Mouse (Mus musculus): ENCODE measurements at regions not wholly inside any gene's neighbourhood (a gene's known extent, or its start where the extent isn't known, plus 50 kb on each side); places are given as distances from the start of the nearest gene placed in this dataset.

DNA sequence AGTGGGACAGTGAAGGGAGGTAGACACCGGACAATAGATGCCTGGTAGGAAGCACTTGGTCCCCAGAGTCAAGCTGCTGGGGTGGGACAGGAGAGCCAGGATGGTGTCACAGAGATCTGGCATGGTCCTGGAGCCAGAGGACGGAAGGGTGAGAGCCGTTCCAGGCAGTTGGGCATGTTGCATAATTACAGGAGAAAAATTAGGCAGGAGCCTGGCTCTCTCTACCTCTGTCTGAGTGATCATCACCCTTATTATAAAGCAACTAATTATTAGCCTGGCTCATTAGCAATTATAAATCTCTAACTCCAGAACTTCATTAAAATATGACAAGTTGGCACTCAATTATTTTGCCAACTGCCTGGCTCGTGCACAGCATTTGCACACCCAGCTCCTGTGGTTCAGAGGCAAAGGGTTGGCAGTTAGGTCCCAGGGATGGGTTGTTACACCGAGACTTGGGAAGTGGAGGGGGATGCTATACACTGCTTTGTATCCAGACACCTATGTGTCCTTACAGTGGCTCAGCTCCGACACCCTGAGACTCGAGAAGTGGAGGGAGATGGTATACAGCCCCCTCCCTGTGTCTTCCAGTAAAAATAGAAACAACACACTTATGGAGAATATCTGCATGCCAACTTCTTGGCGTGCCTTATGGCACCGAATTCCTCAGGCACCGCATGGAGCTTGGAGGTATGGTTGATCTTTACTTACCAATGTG, 203.7 kb upstream of the Sdk2 start:
- no peak for DNase-seq (ENCODE audit: low spot score in 2 of 2)

DNA sequence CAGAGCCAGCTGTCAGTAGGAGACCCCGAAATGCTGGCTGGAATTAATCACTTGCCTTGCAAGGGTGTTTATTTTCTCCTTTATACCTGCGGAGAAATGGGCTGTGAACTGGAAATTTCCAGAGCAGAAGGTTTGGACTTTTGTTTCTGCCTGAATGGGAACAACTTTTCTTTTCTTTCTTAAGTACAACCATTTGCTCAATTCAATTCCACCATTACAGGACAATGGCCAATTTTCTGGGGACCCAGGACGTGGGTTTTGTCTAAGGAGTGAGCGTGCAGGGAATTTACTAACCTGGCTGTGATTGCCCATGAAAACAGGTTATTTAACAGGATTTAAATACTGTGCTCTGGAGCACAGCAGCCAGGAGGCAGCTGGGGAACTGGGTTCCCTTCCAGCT, 195.1 kb upstream of the Sdk2 start:
- no peak for DNase-seq (ENCODE audit: low spot score in 2 of 2)

DNA sequence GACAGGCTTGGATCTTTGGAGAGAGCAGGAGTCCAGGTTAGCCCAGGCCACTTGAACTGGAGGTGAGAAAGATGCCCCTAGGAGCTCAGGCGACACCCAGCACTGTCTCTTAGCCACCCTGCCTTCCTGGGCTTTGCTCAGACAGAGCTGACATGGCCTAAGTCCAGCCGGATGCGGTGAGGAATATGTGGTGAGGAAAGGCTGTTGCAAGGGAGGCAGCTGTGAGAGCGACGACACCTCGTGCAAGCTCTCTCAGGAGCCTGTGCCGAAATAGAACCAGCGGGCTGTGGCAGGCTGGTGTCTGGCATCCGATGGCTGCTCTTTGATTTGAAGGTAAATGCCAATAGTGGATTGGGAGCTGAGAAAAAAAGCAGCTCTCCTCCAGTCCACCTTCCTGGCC, 191.4 kb upstream of the Sdk2 start:
- no peak for DNase-seq (ENCODE audit: low spot score in 2 of 2)

DNA sequence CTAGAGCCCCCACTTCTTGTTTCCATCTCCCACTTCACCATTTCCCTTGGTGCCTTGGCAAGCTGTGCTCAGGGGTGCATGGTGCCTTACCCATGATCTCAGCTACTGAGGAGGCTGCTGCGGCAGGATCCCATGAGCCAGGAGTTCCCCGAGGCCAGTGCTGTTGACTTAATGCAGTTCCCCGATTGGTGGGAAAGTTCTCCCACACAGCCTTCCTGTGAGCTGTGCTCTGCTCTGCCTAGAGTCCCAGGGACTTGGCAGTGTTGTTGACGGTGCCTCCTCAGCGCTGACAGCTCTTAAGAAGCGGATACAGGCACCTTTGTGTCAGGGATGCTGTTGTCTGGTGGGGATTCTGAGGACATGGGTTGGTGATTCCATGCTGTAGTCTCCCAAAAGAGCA, 190.9 kb upstream of the Sdk2 start:
- no peak for DNase-seq (ENCODE audit: low spot score in 2 of 2)

DNA sequence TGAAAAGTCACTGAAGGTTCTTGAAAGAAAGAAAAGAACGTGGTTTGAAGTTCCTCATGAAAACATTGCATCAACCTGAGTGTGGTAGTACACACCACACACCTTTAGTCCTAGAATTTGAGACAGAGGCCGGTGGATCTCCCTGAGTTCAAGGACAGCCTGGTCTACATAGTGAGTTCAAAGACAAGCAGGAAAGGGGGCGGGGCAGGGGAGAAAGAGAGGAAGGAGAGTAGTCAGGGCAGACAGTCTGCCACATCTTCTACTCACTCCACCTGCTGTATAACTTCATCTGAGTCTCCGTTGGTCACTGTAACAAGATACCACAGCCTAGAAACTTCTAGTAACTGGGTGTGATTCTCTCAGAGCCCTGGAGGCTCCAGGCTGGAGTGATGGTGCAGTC, 190.2 kb upstream of the Sdk2 start:
- DNase-seq (ENCODE audit: low spot score in 2 of 2), result no peak

DNA sequence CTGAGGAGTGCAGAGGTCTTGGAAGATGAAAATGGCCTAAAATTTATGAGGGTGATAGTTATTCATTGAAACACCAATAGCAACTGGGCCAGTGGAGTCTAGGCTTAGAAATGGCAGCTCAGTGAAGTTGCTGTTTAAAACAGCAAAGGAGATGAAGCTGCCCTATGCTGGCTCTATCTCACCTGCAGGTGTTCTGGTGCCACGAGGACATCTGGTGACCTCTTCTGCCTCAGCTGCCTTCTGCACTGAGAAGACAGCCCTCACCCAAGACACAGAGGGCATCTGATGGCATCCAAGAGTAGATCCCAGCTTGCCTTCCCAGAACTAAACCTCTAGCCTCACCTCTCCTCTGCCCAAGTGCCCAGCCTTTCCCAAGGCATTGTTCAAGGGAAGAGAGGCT, 187.5 kb upstream of the Sdk2 start:
- no peak for DNase-seq (ENCODE audit: low spot score in 2 of 2)

DNA sequence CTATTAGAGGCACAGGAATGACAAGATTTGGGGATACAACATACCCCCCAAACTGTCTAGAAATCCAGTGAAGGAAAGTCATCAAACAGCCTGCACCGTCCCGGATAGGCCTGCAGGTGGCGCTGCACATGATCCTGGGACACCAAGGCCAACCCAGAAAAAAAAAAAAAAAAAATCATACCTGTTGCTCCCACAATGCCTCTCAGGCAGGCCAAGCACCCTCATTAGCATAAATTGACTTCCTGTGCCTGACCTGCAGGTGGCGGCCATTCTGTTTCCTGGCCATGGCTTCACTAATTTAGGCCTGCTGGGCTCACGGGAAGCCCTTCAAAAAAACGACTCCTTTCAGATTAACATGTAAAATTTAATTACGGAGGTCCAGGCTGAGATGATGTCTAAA, 184.8 kb upstream of the Sdk2 start:
- no peak for DNase-seq (ENCODE audit: low spot score in 2 of 2)

DNA sequence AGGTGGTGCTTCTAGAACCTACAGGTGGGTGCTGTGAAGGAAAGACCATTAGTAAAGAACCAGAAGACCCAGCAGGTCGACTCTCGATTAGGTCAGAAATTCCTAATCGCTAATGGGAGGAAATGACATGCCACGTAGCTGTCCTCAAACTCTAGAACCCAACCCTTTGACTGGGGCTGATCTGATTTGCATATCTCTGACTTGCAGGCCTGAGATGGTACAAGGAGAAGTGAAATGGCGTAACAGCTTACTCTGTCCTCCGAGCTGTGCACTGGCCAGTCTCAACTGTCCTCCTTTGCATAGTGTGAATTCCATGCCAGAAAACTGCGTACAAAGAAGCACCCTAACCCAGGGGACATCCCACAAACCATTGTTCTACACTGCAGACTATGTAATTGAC, 182.4 kb upstream of the Sdk2 start:
- no peak for DNase-seq (ENCODE audit: low spot score in 2 of 2)

DNA sequence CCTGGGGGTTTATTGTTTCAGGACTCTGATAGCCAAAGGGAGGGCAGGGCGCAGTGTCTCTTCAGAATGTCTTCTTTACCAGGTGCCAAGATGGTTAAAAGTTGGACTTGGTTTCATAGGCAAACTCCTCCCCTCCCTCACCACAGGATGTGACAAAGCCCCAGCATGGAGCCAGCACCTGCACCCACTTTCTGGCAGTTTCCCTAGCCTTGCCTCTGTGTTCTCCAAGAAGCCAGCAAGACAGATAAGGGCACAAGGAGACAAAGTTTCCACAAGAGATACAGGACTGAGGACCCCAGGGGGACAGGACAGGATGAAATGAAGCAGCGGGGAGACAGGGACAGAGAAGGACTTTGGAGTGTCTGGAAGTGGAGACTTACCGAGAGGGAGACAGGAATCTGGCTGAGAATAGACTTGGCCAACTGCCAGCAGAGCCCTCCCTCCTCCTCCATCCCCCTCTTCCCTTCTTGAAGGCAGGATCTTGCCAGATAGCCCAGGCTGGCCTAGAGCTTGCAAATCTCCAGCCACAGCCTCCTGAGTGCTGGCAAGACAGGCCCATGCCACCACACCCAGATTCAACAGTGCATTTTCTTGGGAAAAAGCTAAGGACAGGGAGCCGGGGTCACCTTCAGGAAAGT, 181.5 kb upstream of the Sdk2 start:
- DNase-seq (ENCODE audit: low spot score in 2 of 2), result no peak

DNA sequence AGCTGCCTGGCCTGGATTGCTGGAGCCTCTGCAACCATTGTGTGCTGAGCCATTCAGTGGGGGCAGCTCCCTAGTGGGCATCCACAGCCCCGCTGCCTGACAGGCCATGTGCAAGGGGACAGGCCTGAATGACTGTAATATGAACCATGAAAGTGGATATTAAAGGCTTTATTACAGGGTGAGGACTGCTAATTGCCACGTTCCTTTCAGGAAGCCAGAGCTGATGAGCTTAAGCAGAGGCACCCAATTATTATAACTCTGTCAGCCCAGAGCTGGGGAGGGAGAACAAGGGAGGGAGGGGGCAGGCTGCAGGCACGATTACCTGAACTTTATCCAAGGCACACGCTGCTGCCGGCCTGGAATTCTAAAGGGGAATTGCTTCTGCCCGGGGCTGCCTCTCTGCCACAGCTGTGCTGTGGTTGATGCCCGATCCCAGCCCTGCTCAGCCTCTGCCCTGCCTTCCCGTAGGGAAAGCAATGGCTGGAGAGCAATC, 172.5 kb upstream of the Sdk2 start:
- DNase-seq (ENCODE audit: low spot score in 2 of 2), result no peak

DNA sequence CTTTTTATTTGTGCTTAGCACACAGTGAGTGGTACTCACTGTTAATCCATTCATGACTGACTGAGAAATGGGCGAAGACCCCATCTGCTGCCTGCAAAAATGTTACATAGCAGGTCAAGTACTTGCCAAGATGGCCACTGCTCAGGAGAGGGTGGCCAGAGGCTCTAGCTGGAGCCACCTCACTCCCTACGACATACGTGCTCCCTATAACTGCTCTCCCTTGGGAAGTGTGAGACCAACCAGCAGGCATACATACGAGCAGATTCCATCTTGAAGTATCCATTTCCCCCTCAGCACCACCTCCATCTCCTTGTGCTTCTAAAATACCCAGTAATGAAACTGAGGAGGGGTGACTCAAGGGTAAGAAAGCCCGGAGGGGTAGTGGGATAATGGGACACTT, 172.0 kb upstream of the Sdk2 start:
- no peak for DNase-seq (ENCODE audit: low spot score in 2 of 2)

DNA sequence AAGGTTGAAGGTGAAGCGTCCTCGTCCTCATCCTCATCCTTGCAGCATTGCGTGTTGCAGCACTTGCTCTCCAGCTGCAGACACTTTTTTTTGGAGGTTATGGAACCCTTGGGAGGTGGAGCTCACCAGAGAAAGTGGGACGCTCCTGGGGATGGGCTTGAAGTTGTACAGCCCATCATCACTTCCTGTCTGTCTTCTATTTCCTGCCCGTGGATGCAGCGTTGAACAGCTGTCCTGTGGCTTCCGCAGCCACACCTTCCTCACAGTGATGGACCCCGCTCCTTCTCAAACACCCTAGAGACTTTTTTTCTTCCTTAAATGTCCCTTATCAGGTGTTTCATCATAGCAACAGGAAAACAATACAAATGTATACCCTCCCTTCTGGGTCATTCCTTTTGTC, 171.5 kb upstream of the Sdk2 start:
- no peak for DNase-seq (ENCODE audit: low spot score in 2 of 2)

DNA sequence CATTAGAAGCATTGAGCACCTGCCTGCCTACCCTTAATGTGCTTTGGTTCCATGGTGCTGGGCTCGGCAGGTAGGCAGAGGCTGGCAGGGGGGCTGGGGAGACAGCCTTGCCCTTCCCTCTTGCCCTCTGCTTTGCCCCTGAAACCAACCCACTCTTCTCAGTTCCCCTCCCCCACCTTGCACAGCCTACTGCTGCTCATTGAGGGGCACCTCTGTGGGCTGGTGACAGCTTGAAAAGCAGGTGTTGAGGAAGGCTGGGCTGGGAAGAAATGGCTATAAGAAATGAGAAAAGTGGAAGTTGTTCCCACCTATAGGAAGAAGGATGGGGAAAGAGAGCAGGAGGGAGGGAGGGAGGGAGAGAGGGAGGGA, 167.7 kb upstream of the Sdk2 start:
- DNase-seq (ENCODE audit: low spot score in 2 of 2), result no peak

DNA sequence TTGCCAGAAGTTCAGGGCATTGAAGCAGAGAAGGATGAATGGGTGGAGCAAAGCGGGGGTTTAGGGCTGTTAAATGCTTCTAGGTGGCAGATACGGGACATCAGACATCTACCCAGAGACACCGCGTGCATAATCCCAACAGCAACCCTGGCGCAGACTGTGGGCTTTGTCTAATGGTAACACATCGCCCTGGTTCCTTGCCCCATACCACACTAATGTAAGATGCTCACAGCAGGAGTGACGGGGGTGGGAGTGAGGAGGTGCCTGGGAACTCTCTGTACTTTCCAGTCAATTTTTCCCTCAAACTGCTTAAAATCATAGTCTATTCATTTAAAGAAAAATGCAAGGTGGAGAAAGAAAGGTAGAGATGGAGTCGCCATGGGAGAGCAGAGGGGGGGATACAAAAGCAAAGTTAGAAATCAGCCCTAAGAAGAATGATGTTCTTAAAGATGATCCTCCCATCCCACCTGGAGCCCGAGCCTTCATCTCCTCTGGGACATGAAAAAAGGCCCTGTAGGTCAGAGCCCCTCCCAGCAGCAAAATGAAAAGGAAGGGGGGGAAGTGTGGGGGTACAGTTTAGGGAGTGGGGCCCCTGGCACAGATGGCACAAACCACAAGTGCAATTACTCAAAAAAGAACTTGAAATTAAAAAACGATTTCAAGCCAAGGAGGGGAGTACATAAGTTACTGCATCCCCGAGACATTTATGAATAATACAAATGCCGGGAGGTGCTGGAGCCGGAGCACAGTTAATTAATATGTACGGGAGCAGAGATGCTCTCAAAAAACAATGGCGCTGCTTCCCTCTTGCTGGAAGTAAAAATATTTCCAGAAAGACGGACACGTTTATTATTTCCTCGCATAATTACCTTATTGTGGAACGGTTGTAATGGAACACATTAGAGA, 167.0 kb upstream of the Sdk2 start:
- no peak for DNase-seq (ENCODE audit: low spot score in 2 of 2)

DNA sequence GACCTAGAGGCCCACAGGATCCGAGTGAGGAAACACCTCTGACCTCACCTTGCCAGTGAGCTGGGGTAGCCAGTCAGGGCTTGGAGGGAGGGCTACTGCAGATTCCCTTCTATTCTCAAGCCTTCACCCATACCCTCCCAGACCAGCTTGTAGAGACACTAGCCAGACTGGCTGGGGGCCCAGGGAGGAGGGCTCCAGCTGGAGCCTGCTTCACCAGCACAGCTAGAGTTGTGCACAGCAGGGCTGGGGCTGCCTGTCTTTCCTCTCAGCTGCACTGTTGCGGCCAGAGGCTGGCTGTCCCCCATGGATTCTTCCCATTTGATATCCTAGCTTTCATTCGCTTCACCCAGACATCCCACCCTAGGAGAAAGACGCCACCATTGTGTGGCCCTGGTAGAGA, 165.0 kb upstream of the Sdk2 start:
- peak in 1 of 2 experiments; percentile 8 for DNase-seq (ENCODE audit: low spot score in 2 of 2)

DNA sequence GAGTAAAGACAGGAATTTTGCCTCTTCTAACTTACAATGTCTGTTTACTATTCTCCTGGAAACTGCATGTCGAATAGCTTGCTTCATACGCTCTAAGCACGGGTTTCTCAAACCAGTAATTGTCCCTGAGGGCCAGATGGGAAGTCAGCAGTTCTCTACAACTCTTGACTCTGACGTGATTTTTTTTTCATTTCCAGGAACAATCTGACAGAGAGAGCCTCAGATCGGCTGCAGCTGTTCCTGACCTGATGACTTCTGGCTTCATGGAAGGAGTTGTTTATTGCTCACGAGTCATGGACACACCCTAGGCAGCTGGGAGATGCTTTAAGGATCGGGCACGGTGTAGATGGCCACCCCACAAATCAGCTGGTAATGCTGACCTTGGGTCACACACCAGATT, 162.9 kb upstream of the Sdk2 start:
- peak in 1 of 2 experiments; percentile 28 for DNase-seq (ENCODE audit: low spot score in 2 of 2)

DNA sequence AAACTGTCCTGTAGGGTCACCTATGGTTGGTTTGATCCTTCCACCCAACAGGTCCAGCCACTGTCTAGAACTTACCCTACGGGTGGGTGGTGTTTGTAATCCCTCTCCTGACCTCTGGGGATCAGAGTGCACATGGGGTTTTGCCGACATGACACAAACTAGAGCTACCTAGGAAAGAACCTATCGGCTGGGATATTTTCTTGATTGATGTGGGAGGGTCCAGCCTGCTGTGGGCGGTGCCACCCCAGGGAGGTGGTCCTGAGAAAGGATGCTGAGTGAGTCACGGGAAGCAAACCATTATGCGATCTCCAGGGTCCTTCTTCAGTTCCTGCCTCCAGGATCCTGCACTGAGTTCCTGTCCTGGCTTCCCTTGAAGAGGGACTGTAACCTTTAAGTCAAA, 162.3 kb upstream of the Sdk2 start:
- no peak for DNase-seq (ENCODE audit: low spot score in 2 of 2)

DNA sequence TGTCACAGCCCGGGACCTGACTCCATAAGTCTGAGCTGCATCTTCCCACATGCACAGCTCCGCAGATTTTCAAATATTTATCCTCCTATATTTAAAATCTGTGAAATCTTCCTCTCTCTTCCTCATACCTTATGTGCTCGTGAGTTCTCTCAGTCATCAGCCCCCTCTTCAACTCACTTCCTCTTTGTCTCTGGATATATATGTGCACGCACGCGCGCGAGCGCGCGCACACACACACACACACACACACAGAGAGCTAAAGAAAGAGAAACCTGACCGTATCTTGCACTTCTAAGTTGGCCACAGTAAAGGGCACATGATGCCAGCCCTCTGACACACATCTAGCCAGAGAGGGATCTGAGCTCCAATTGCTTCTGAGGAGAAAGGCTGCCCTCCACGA, 159.7 kb upstream of the Sdk2 start:
- no peak for DNase-seq (ENCODE audit: low spot score in 2 of 2)

DNA sequence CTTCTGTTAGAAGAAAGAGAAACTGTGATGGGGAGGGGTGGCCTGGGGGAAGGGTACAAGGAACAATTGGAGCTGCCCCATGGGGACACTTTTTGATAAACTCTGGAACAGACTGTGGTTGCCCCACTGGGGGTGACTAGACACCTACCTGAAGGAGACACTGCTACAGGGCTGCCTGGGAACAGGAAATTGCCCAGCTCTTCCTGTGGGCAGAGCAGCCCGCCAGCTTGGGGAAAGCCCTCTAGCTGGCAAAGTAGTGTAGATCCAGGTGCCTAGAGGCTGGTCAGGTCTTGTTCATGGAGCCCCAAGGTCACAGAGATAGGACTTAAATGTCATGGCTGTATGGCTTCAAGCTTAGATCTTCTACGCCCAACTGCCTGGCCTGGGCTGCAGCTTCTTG, 157.9 kb upstream of the Sdk2 start:
- no peak for DNase-seq (ENCODE audit: low spot score in 2 of 2)

DNA sequence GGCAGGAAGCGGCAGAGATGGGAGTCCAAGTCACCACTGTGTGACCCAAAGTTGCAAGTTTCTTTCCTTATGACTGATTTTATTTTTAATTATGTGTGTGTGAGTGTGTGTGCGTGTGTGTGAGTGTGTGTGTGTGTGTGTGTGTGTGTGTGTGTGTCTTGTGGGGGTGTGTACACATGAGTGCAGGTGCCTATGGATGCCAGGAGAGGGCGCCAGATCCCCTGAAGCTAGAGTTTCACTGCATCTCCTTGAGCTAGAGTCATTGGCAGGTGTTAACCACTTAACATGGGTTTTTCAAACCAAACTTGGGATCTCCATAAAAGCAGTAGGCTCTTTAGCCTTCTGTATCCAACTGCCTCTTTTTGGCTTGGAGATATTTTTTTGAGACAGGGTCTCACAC, 156.2 kb upstream of the Sdk2 start:
- no peak for DNase-seq (ENCODE audit: low spot score in 2 of 2)

DNA sequence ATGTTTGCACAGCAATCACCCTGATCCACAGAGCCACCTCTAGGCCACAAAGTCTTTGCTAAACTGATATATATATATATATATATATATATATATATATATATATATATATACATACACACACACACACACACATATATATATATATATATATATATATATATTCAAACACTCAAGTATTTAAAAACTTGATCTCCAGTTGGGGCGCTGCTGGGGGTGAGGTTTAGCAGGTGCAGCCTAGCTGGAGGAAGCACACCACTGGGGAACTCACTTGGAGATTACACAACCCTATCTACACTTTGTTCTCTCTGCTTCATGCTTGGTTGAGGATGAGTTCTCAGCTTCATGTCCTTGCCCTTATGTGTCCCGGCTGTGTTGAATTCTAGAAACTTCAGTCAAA, 153.6 kb upstream of the Sdk2 start:
- no peak for DNase-seq (ENCODE audit: low spot score in 2 of 2)

DNA sequence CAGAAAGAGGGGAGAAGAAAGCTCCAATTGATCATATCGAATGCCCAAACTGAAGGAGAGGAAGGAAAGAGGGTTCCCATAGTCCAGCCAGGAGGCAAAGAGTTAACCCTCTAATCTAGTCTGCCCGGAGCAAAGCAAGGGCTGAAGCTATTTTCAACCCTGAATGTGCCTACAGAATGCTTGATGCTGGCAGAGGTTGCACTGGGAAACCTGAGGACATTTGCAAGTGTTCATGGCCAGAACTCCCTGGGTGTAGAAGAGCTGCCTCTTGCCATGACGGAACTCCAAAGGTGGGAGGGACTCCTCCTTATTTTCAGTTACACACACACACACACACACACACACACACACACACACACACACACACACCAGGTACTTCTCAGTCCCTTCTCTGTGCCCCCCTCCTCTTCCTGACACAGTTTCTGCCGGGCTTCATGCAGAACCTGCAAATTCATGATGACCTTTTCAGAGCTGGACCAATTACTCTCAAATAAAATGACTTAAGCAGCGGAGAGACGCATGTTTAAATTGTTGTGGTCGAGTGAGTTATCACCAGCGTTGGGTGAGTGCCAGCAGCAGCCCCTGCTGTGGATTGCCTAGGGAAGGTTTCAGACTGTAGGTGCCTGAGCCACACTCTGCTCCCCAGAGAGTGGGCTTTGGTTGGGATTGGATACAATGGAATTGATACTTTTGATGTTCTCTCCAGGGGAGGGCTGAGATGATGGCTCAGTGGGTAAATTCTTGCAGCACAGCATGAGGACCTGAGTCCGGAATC, 152.1 kb upstream of the Sdk2 start:
- no peak for DNase-seq (ENCODE audit: low spot score in 2 of 2)
